Mouse (Mus musculus): ENCODE data around the gene Fam149b. TPM values are rescaled to one million over a fixed set of nuclear protein-coding genes. Genes with fewer than 3 reads are reported as not detected.

Gene Fam149b
- polyA plus RNA-seq, 1 experiment, result 54.5 TPM

DNA sequence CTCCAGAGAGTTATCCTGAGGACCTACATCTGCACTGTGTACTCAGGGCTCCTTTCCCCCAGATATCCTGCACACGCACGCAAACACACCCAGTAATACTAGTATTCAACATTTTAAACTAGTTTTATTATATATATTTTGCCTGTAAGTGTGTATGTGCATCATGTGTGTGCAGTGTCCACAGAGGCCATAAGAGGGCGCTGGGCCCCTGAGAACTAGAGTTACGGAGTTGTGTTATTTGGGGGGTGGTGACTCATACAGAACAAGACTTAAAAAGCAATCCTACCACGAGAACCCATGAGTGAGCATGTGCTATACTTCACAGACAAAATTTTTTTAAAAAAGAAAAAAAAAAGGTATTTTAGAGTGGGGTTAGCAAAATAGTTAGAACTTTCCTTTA is 8.5 kb upstream of the Fam149b start:
- Histone ChIP-seq H3K27me3 (ENCODE audit: control insufficient read depth, insufficient read depth, low read length) (no peaks in the 10 kb centered on the region), H3K36me3 (ENCODE audit: control insufficient read depth, insufficient read depth, low read length) (peaks cover 3% of the 10 kb centered on the region), H3K27ac (ENCODE audit: control insufficient read depth, insufficient read depth, low read depth, low read length) (no peak overlapping the region), H3K4me3 (ENCODE audit: control insufficient read depth, low read depth, low read length) (no peak overlapping the region), H3K4me1 (ENCODE audit: control insufficient read depth, insufficient read depth, low read length) (no peaks in the 10 kb centered on the region)
- TF ChIP-seq CTCF (IDR thresholded peaks at IDR 0.05; ENCODE audit: control insufficient read depth, insufficient read depth, insufficient replicate concordance, low read depth, low read length) (0 out of 2 replicates have a peak, but pooled peaks have one; percentile 4), POLR2A (IDR thresholded peaks at IDR 0.05; ENCODE audit: control insufficient read depth, low read depth, low read length) (no peak)

DNA sequence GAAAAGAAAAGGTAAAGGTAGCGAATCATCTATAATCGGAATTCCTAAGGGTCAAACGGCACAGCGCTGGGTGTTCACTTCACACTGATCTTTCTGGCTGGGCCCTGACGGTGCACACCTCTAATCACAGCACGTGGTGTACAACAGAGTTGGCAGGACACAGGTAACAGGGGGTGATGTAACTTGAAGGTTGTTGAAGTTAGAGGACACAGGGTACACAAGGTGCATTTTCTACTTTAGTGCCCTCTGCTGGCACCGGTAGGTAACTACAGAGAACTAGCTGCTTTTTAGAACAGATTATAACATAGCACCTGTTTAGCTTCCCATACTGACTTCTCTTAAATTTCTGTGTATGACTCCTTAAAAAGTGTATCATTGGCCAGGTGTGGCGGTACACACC is 7.8 kb upstream of the Fam149b start:
- Histone ChIP-seq H3K27me3 (ENCODE audit: control insufficient read depth, insufficient read depth, low read length) (no peaks in the 10 kb centered on the region), H3K36me3 (ENCODE audit: control insufficient read depth, insufficient read depth, low read length) (peaks cover 3% of the 10 kb centered on the region), H3K27ac (ENCODE audit: control insufficient read depth, insufficient read depth, low read depth, low read length) (no peak overlapping the region), H3K4me1 (ENCODE audit: control insufficient read depth, insufficient read depth, low read length) (no peaks in the 10 kb centered on the region), H3K4me3 (ENCODE audit: control insufficient read depth, low read depth, low read length) (no peak overlapping the region)
- TF ChIP-seq CTCF (IDR thresholded peaks at IDR 0.05; ENCODE audit: control insufficient read depth, insufficient read depth, insufficient replicate concordance, low read depth, low read length) (no peak; the same call in 1 of the 2 replicates), POLR2A (IDR thresholded peaks at IDR 0.05; ENCODE audit: control insufficient read depth, low read depth, low read length) (no peak)

DNA sequence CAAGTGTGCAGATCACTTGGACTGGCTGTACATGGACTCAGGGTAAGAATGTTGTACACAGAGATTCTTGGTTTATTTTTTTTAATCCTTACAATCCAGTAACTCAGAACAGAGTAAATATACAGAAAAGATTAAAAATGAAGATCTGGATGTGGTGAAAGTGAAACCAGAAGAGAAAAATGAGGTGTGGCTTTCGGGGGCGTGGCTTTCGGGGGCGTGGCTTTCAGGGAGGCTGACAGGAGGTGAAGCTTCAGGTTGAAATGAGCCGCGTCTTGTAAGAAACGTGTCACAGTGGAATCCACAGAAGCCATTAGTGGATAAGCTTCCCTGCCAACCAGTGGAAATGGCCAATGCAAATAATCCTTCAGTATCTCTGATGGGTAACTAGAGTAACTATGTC is 7.1 kb upstream of the Fam149b start:
- Histone ChIP-seq H3K4me3 (ENCODE audit: control insufficient read depth, low read depth, low read length) (no peak overlapping the region), H3K27ac (ENCODE audit: control insufficient read depth, insufficient read depth, low read depth, low read length) (no peak overlapping the region), H3K27me3 (ENCODE audit: control insufficient read depth, insufficient read depth, low read length) (no peaks in the 10 kb centered on the region), H3K36me3 (ENCODE audit: control insufficient read depth, insufficient read depth, low read length) (peaks cover 3% of the 10 kb centered on the region), H3K4me1 (ENCODE audit: control insufficient read depth, insufficient read depth, low read length) (no peaks in the 10 kb centered on the region; the same call in 1 of the 2 replicates)
- TF ChIP-seq CTCF (IDR thresholded peaks at IDR 0.05; ENCODE audit: control insufficient read depth, insufficient read depth, insufficient replicate concordance, low read depth, low read length) (no peak), POLR2A (IDR thresholded peaks at IDR 0.05; ENCODE audit: control insufficient read depth, low read depth, low read length) (no peak)

DNA sequence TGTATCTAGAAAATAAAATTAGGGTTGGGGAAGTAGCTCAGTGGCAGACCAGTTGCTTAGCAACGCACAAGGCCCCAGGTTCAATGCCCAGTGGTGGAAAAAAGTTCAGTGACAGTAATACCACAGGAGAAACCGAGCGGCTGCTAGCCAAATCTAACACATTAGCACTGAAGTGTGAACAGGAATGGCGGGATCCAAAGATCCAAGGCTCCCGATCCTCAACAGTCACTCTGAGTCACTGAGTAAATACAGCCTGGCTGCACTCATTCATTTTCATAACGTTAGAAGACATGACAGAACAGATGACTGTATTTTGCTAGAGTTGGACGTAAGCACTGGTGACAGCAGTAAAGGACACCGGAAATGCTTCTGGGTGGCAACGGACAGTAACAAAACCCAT is 2.1 kb upstream of the Fam149b start:
- Histone ChIP-seq H3K4me1 (ENCODE audit: control insufficient read depth, insufficient read depth, low read length) (no peaks in the 10 kb centered on the region; the same call in 1 of the 2 replicates), H3K4me3 (ENCODE audit: control insufficient read depth, low read depth, low read length) (peak overlapping the region; percentile 59), H3K36me3 (ENCODE audit: control insufficient read depth, insufficient read depth, low read length) (peaks cover 2% of the 10 kb centered on the region), H3K27ac (ENCODE audit: control insufficient read depth, insufficient read depth, low read depth, low read length) (no peak overlapping the region), H3K27me3 (ENCODE audit: control insufficient read depth, insufficient read depth, low read length) (no peaks in the 10 kb centered on the region)
- TF ChIP-seq CTCF (IDR thresholded peaks at IDR 0.05; ENCODE audit: control insufficient read depth, insufficient read depth, insufficient replicate concordance, low read depth, low read length) (no peak), POLR2A (IDR thresholded peaks at IDR 0.05; ENCODE audit: control insufficient read depth, low read depth, low read length) (no peak)

DNA sequence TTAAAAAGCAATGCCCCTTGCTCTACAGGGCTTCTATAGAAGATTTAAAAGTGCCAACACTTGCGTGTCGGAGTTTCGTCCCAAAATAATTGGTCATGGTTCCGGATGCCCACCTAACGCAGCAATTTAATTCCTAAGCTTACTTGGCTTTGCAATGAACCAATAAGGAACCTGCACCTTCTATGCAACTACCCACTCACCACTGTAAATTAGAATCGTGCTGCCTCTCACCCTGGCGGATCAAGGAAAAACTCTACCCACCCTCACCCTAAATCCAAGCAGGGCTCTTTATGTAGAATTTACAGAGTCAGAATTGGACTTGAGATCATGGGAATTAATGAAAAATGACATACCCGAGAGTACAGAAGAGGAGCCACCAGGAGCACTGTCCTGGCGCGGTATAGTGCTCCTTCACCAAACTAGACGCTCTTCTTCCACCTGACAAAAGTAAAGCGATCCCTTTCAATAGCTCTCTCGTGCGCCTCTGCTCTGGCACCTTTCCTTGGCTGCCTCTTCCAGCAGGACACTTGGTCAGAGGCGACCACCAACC is 446 bp upstream of the Fam149b start:
- Histone ChIP-seq H3K4me3 (ENCODE audit: control insufficient read depth, low read depth, low read length) (peak overlapping the region; percentile 100), H3K27me3 (ENCODE audit: control insufficient read depth, insufficient read depth, low read length) (no peaks in the 10 kb centered on the region), H3K36me3 (ENCODE audit: control insufficient read depth, insufficient read depth, low read length) (peaks cover 2% of the 10 kb centered on the region; the same call in 1 of the 2 replicates), H3K27ac (ENCODE audit: control insufficient read depth, insufficient read depth, low read depth, low read length) (peak overlapping the region; percentile 97), H3K4me1 (ENCODE audit: control insufficient read depth, insufficient read depth, low read length) (no peaks in the 10 kb centered on the region; the same call in 1 of the 2 replicates)
- no peak for TF ChIP-seq POLR2A (IDR thresholded peaks at IDR 0.05; ENCODE audit: control insufficient read depth, low read depth, low read length)
- no peak for TF ChIP-seq CTCF (IDR thresholded peaks at IDR 0.05; ENCODE audit: control insufficient read depth, insufficient read depth, insufficient replicate concordance, low read depth, low read length)

DNA sequence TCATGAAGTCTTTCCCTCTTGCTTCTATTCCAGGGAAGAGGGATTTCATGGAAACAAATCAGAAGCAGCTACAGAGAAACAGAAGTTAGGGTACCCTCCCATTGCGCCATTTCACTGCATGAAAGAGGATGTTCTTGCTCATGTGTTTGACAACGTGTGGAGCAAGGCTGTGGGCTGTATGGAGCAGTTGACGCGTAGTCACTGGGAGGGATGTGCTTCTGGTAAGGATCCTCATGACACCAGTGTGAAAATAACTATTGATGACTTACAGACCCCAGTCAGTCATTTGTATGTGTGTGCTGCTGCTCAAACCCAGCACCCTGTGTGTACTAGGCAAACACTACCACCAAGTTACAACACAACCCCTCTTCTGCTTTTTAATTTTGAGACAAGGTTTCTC is 15.3 kb downstream of the Fam149b start:
- no peak for TF ChIP-seq CTCF (IDR thresholded peaks at IDR 0.05; ENCODE audit: control insufficient read depth, insufficient read depth, insufficient replicate concordance, low read depth, low read length)
- no peak for TF ChIP-seq POLR2A (IDR thresholded peaks at IDR 0.05; ENCODE audit: control insufficient read depth, low read depth, low read length)
- Histone ChIP-seq H3K4me3 (ENCODE audit: control insufficient read depth, low read depth, low read length) (no peak overlapping the region), H3K36me3 (ENCODE audit: control insufficient read depth, insufficient read depth, low read length) (peaks cover 4% of the 10 kb centered on the region), H3K27ac (ENCODE audit: control insufficient read depth, insufficient read depth, low read depth, low read length) (no peak overlapping the region), H3K4me1 (ENCODE audit: control insufficient read depth, insufficient read depth, low read length) (no peaks in the 10 kb centered on the region), H3K27me3 (ENCODE audit: control insufficient read depth, insufficient read depth, low read length) (no peaks in the 10 kb centered on the region)

DNA sequence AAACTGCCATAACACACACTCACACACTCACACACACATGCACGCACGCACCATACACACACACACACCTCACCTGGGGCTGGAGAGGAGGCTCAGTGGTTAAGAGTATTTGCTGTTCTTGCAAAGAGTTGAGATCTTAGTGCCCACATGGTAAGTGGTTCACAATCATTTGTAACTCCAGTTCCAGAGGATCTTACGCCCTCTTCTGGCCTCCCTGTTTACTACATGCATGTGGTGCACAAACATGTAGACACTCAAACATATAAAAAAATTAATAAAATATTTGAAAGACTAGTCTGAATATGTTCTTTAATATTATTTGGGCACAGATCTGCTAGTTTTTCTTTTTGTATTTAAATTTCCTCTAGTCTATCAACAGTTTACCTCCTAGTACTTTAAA is 20.3 kb downstream of the Fam149b start:
- Histone ChIP-seq H3K27me3 (ENCODE audit: control insufficient read depth, insufficient read depth, low read length) (no peaks in the 10 kb centered on the region), H3K27ac (ENCODE audit: control insufficient read depth, insufficient read depth, low read depth, low read length) (no peak overlapping the region), H3K4me3 (ENCODE audit: control insufficient read depth, low read depth, low read length) (no peak overlapping the region), H3K4me1 (ENCODE audit: control insufficient read depth, insufficient read depth, low read length) (no peaks in the 10 kb centered on the region), H3K36me3 (ENCODE audit: control insufficient read depth, insufficient read depth, low read length) (no peaks in the 10 kb centered on the region)
- TF ChIP-seq POLR2A (IDR thresholded peaks at IDR 0.05; ENCODE audit: control insufficient read depth, low read depth, low read length) (no peak), CTCF (IDR thresholded peaks at IDR 0.05; ENCODE audit: control insufficient read depth, insufficient read depth, insufficient replicate concordance, low read depth, low read length) (no peak)

All from testis, adult 2 months (tissue).